In genomic region chr9:65390752-65391612, GRCm38 (mm10) we compare ENCODE assay signal across 9 mouse cellular contexts. TPM values are rescaled to one million over a fixed set of nuclear protein-coding genes. Genes with fewer than 3 reads are reported as not detected.
DNase-seq lines count a peak whose midpoint lies in the region; ATAC-seq and TF ChIP-seq lines count a peak whose summit lies in the region.
"Had no signal": no experiment of that assay in that cellular context is flagged by ENCODE, and none has a peak within 500 bp of the region (broad histone marks: within the 10 kb centered on the region; RNA-seq: fewer than 3 reads in every experiment).

No protein-coding gene starts in this region.

- H3K9ac ChIP-seq in heart, embryonic 12.5 days = peak overlapping the region; percentile 58
- peak overlapping the region; percentile 41 for H3K9ac ChIP-seq in limb, embryonic 11.5 days (ENCODE audit: low read length)

- ATAC-seq in heart, embryonic 12.5 days (ENCODE audit: insufficient number of reproducible peaks, low FRiP score) = peak; percentile 41; the same call in 1 of the 2 replicates
- peak; percentile 68 for ATAC-seq in granulocyte monocyte progenitor cell, adult 5-6 weeks (replicated peaks; ENCODE audit: poor library complexity, severe bottlenecking)
- ATAC-seq in limb, embryonic 11.5 days (ENCODE audit: insufficient number of reproducible peaks, low FRiP score, low TSS enrichment, low read depth) = 0 out of 2 replicates have a peak, but pooled peaks have one; percentile 13

- H3K4me3 ChIP-seq in heart, embryonic 12.5 days = peak overlapping the region; percentile 58
- H3K4me3 ChIP-seq in bone marrow macrophage, adult 2 months (ENCODE audit: insufficient read depth, low read length) = peak overlapping the region; percentile 47
- peak overlapping the region; percentile 40 for H3K4me3 ChIP-seq in limb, embryonic 11.5 days (ENCODE audit: low read depth, low read length)
- H3K4me3 ChIP-seq: myocyte had no signal

- H3K4me2 ChIP-seq in heart, embryonic 12.5 days = peak overlapping the region; percentile 76
- peak overlapping the region; percentile 66 for H3K4me2 ChIP-seq in limb, embryonic 11.5 days (ENCODE audit: low read depth, severe bottlenecking)

- H3K27ac ChIP-seq in heart, embryonic 12.5 days (ENCODE audit: poor library complexity, severe bottlenecking) = no peak overlapping the region
- H3K27ac ChIP-seq in bone marrow macrophage, adult 2 months (ENCODE audit: insufficient read depth, low read depth, low read length) = no peak overlapping the region
- no peak overlapping the region for H3K27ac ChIP-seq in limb, embryonic 11.5 days (replicated peaks; ENCODE audit: low read depth, low read length)

- no peaks in the 10 kb centered on the region for H3K36me3 ChIP-seq in heart, embryonic 12.5 days
- no peaks in the 10 kb centered on the region for H3K36me3 ChIP-seq in limb, embryonic 11.5 days (ENCODE audit: control insufficient read depth, insufficient read depth, low read length)

- 12% methylated on average over 95 of the region's 96 CpGs for whole genome bisulfite sequencing in heart, embryonic 12.5 days
- 16% methylated on average over 96 of the region's 96 CpGs for WGBS in limb, embryonic 11.5 days

- DNase-seq in heart, adult 9 months (ENCODE audit: low spot score in 2 of 2) = no peak
- DNase-seq in limb, embryonic 11.5 days (ENCODE audit: low spot score) = peak; percentile 52
- DNase-seq in retina, embryonic 14.5 days (ENCODE audit: low spot score) = peak; percentile 47
- DNase-seq in adipocyte (ENCODE audit: low spot score) = no peak
- no peak for DNase-seq in ovary, adult 18-20 months (ENCODE audit: low spot score)

- H3K9me3 ChIP-seq in heart, embryonic 12.5 days (replicated peaks) = no peaks in the 10 kb centered on the region
- H3K9me3 ChIP-seq in limb, embryonic 11.5 days (ENCODE audit: control insufficient read depth, low read length) = peaks cover 4% of the 10 kb centered on the region

- TF ChIP-seq CTCF in bone marrow macrophage, adult 2 months (IDR thresholded peaks at IDR 0.05; ENCODE audit: low read depth, low read length) = no peak

- TF ChIP-seq POLR2A in bone marrow macrophage, adult 2 months (IDR thresholded peaks at IDR 0.05; ENCODE audit: borderline replicate concordance, low read depth, low read length) = no peak

- peaks cover 45% of the 10 kb centered on the region for H3K27me3 ChIP-seq in heart, embryonic 12.5 days (replicated peaks)
- peaks cover 30% of the 10 kb centered on the region for H3K27me3 ChIP-seq in limb, embryonic 11.5 days (ENCODE audit: control insufficient read depth, insufficient read depth, low read length)

- peaks cover 15% of the 10 kb centered on the region for H3K4me1 ChIP-seq in heart, embryonic 12.5 days (replicated peaks)
- H3K4me1 ChIP-seq in bone marrow macrophage, adult 2 months (ENCODE audit: control insufficient read depth, insufficient read depth, low read length) = no peaks in the 10 kb centered on the region
- H3K4me1 ChIP-seq in limb, embryonic 11.5 days (ENCODE audit: control insufficient read depth, insufficient read depth, low read length) = no peaks in the 10 kb centered on the region

RNA-seq across cellular contexts. Expression of gene Kbtbd13, which starts 0.5 kb away (rescaled TPM):
- 2.0 and 2.8 TPM in 2 replicates for polyA plus RNA-seq in heart, embryonic 12.5 days (2016; fragmentation: Nextera tagmentation; extraction: Ambion mirVana)
- polyA plus RNA-seq in bone marrow macrophage, adult 2 months (2012; ENCODE audit: insufficient read depth, insufficient read length, missing spikeins) = not detected in 2 replicates
- total RNA-seq in granulocyte monocyte progenitor cell, adult 5-6 weeks (2014; fragmentation: Nextera tagmentation) = 0.85 TPM in 1 of 2 replicates, not detected in the other
- total RNA-seq in granulocyte monocyte progenitor cell, adult 5-6 weeks (2017) = 0.31 and 0.52 TPM in 2 replicates
- 0.64 and 1.0 TPM in 2 replicates for polyA plus RNA-seq in limb, embryonic 11.5 days (2014; fragmentation: Nextera tagmentation; extraction: Ambion mirVana)

RNA-seq across cellular contexts. Expression of gene Rasl12, which starts 7.3 kb away (rescaled TPM):
- 3.0 and 3.7 TPM in 2 replicates for polyA plus RNA-seq in heart, embryonic 12.5 days (2016; fragmentation: Nextera tagmentation; extraction: Ambion mirVana)
- polyA plus RNA-seq in bone marrow macrophage, adult 2 months (2012; ENCODE audit: insufficient read depth, insufficient read length, missing spikeins) = not detected in 2 replicates
- total RNA-seq in granulocyte monocyte progenitor cell, adult 5-6 weeks (2014; fragmentation: Nextera tagmentation) = 0.21 TPM in 1 of 2 replicates, not detected in the other
- not detected in 2 replicates for total RNA-seq in granulocyte monocyte progenitor cell, adult 5-6 weeks (2017)
- 7.5 and 9.7 TPM in 2 replicates for polyA plus RNA-seq in limb, embryonic 11.5 days (2014; fragmentation: Nextera tagmentation; extraction: Ambion mirVana)

RNA-seq across cellular contexts. Expression of gene Ubap1l, which starts 30.1 kb away (rescaled TPM):
- polyA plus RNA-seq in heart, embryonic 12.5 days (2016; fragmentation: Nextera tagmentation; extraction: Ambion mirVana) = 0.11 TPM in 1 of 2 replicates, not detected in the other
- polyA plus RNA-seq in bone marrow macrophage, adult 2 months (2012; ENCODE audit: insufficient read depth, insufficient read length, missing spikeins) = not detected in 2 replicates
- total RNA-seq in granulocyte monocyte progenitor cell, adult 5-6 weeks (2014; fragmentation: Nextera tagmentation) = not detected in 2 replicates
- total RNA-seq in granulocyte monocyte progenitor cell, adult 5-6 weeks (2017) = not detected in 2 replicates
- polyA plus RNA-seq in limb, embryonic 11.5 days (2014; fragmentation: Nextera tagmentation; extraction: Ambion mirVana) = 0.47 and 0.96 TPM in 2 replicates

RNA-seq across cellular contexts. Expression of gene Slc51b, which starts 31.8 kb away (rescaled TPM):
- not detected in 2 replicates for polyA plus RNA-seq in heart, embryonic 12.5 days (2016; fragmentation: Nextera tagmentation; extraction: Ambion mirVana)
- polyA plus RNA-seq in bone marrow macrophage, adult 2 months (2012; ENCODE audit: insufficient read depth, insufficient read length, missing spikeins) = not detected in 2 replicates
- not detected in 2 replicates for total RNA-seq in granulocyte monocyte progenitor cell, adult 5-6 weeks (2014; fragmentation: Nextera tagmentation)
- not detected in 2 replicates for total RNA-seq in granulocyte monocyte progenitor cell, adult 5-6 weeks (2017)
- polyA plus RNA-seq in limb, embryonic 11.5 days (2014; fragmentation: Nextera tagmentation; extraction: Ambion mirVana) = not detected in 2 replicates
- polyA plus RNA-seq: myocyte had no signal

RNA-seq across cellular contexts. Expression of gene Mtfmt, which starts 44.6 kb away (rescaled TPM):
- 17.5 and 17.9 TPM in 2 replicates for polyA plus RNA-seq in heart, embryonic 12.5 days (2016; fragmentation: Nextera tagmentation; extraction: Ambion mirVana)
- polyA plus RNA-seq in bone marrow macrophage, adult 2 months (2012; ENCODE audit: insufficient read depth, insufficient read length, missing spikeins) = 11.6 and 19.1 TPM in 2 replicates
- total RNA-seq in granulocyte monocyte progenitor cell, adult 5-6 weeks (2014; fragmentation: Nextera tagmentation) = 17.9 and 35.8 TPM in 2 replicates
- 23.5 and 24.2 TPM in 2 replicates for total RNA-seq in granulocyte monocyte progenitor cell, adult 5-6 weeks (2017)
- 20.1 and 21.1 TPM in 2 replicates for polyA plus RNA-seq in limb, embryonic 11.5 days (2014; fragmentation: Nextera tagmentation; extraction: Ambion mirVana)

Comparison
In these comparisons a context has a peak if more than half of its experiments do, and no peak if none do; other contexts are left out.
1. ATAC-seq: peak in every context shown above with its lines; median percentile 68 in granulocyte monocyte progenitor cell, adult 5-6 weeks; 41 in heart, embryonic 12.5 days; 13 in limb, embryonic 11.5 days.
2. DNase-seq: peak in limb, embryonic 11.5 days (single experiment) and retina, embryonic 14.5 days (single experiment); none in heart, adult 9 months (0 of 2), adipocyte (single experiment) and ovary, adult 18-20 months (single experiment).
3. Peak in every context shown above with its lines, with median percentiles within 50 percentile points of each other: H3K4me3 ChIP-seq.